Mouse (Mus musculus): ENCODE results near the gene Nod1.

The Nod1 gene

GRCm38 (mm10) chr6:54883424-54883823 lies 89.0 kb downstream of the Nod1 start:
- DNase-seq (ENCODE audit: low spot score), result no peak

GRCm38 (mm10) chr6:54880086-54880485 lies 92.3 kb downstream of the Nod1 start:
- DNase-seq (ENCODE audit: low spot score), result no peak

- no peak for DNase-seq (ENCODE audit: low spot score)
These were observed 93.9 kb downstream of the Nod1 start for GRCm38 (mm10) chr6:54878546-54878945.

GRCm38 (mm10) chr6:54877651-54878050 lies 94.8 kb downstream of the Nod1 start:
- no peak for DNase-seq (ENCODE audit: low spot score)

- no peak for DNase-seq (ENCODE audit: low spot score)
These were observed 95.6 kb downstream of the Nod1 start for GRCm38 (mm10) chr6:54876782-54877181.

Measured in MN1 (cell line).